Mouse (Mus musculus): ENCODE data around the gene Trim41. TPM values are rescaled to one million over a fixed set of nuclear protein-coding genes. Genes with fewer than 3 reads are reported as not detected.
"Not testable (repeated sequence)": the region's sequence is repeated elsewhere in the genome, so short reads cannot be mapped to it uniquely, and the experiment has no call there.

The Trim41 gene
- total RNA-seq, 2 experiments from 2014 or later, result 53.6 to 54.3 TPM

- no peak for DNase-seq
- intact Hi-C loops (cut with DNase I), result no loop called here
Measured at GRCm38 (mm10) chr11:48795221-48795620, 21.9 kb downstream of the Trim41 start.

- intact Hi-C loops (cut with DNase I), result loop anchor here (5.0 kb wide), 1 partner anchor 314 kb away; no protein-coding TSS in a partner anchor
Measured at GRCm38 (mm10) chr11:48793184-48793583, 24.0 kb downstream of the Trim41 start.

DNA sequence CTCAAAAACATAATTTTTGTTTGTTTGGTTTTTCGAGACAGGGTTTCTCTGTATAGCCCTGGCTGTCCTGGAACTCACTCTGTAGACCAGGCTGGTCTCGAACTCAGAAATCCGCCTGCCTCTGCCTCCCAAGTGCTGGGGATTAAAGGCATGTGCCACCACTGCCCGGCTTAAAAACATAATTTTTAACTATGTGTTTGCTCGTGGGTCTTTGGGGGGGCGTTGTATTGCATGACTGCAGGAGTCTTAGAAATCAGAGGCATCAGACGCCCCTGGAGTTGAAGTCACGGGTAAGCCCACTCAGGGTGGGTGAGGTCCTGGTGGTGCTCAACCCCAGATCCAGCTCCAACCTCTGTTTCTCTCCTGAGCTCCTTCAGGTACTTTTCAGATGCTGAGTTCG is 25.3 kb downstream of the Trim41 start:
- DNase-seq, result not testable (repeated sequence)
- intact Hi-C loops (cut with DNase I), result loop anchor here (2.0 to 5.0 kb wide), 2 partner anchors 67 to 315 kb away; no protein-coding TSS in a partner anchor

More at GRCm38 (mm10) chr11:48793184-48793583, 24.0 kb downstream of the Trim41 start:
- DNase-seq, result no peak

GRCm38 (mm10) chr11:48790946-48791345 is 26.2 kb downstream of the Trim41 start:
- intact Hi-C loops (cut with DNase I), result loop anchor here (2.0 to 5.0 kb wide), 2 partner anchors 68 to 316 kb away; no protein-coding TSS in a partner anchor
- no peak for DNase-seq

GRCm38 (mm10) chr11:48789973-48790823 is 27.0 kb downstream of the Trim41 start:
- DNase-seq, result peak; percentile 86
- intact Hi-C loops (cut with DNase I), result loop anchor here (2.0 to 5.0 kb wide), 2 partner anchors 69 to 317 kb away; no protein-coding TSS in a partner anchor

- intact Hi-C loops (cut with DNase I), result no loop called here
- DNase-seq, result no peak
Measured at GRCm38 (mm10) chr11:48789215-48789614, 27.9 kb downstream of the Trim41 start.

- intact Hi-C loops (cut with DNase I), result no loop called here
- DNase-seq, result peak; percentile 82
Measured at GRCm38 (mm10) chr11:48788311-48789089, 28.7 kb downstream of the Trim41 start.

- intact Hi-C loops (cut with DNase I), result no loop called here
- DNase-seq, result peak; percentile 31
Measured at GRCm38 (mm10) chr11:48787455-48788211, 29.5 kb downstream of the Trim41 start.

GRCm38 (mm10) chr11:48782243-48782642 is 34.9 kb downstream of the Trim41 start:
- no peak for DNase-seq
- intact Hi-C loops (cut with DNase I), result no loop called here

DNA sequence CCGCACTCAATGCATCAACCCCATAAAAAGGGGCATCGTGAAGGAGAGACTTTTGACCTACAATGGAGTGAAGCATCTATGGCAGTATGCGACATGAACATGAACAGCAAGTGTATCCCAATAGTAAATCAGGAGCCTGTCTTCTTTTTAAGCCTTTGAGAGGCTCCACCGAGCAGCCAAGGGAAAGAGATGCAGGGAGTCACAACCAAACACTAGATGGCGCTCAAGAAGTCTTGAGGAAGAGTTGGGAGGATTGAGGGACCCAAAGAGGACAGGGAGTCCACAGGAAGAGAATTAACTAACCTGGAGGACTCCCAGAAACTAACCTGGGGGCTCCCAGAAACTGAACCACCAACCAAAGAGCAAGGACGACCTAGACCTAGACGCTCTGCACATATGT is 37.7 kb downstream of the Trim41 start:
- peak; percentile 19 for DNase-seq
- intact Hi-C loops (cut with DNase I), result loop anchor here (10.0 kb wide), 2 partner anchors 1855 to 1935 kb away; no protein-coding TSS in a partner anchor

DNA sequence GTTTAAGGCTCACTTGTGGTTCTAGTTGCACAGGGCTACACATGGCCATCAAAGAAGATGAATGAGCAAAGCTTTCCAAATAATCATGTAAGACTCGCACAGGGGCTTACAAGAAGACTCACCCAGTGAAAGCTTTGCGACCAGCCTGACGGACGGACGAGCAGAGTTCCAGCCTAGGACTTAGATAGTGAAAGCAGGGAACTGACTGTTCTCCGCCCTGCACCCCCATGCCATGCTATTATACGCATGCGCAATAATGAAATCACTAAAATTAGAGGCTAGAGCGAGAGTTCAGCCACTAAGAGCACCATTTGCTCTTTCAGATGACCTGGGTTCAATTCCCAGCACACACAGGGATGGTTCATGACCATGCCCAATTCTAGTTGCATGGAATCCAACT is 39.9 kb downstream of the Trim41 start:
- no peak for DNase-seq
- intact Hi-C loops (cut with DNase I), result loop anchor here (10.0 kb wide), 2 partner anchors 1853 to 1933 kb away; no protein-coding TSS in a partner anchor

GRCm38 (mm10) chr11:48776664-48777063 is 40.5 kb downstream of the Trim41 start:
- intact Hi-C loops (cut with DNase I), result loop anchor here (10.0 kb wide), 2 partner anchors 1852 to 1932 kb away; no protein-coding TSS in a partner anchor

DNA sequence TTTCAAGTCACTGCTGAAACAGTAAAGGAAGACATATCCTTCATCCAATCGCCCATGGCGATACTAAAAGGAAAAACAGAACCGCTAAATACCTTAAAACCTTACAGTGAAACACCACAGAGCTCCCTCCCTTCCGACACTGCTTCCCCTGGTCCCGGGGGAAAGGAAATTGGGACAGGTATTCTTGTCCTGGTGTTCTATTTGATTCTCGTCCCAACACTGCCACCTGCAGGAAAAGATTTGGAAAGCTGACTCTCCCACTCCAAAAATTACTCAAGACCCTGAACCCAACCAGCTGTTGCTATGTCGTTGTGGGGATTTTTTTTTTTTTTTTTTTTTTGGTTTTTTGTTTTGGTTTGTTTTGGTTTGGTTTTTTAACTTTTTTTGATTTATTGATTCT is 41.7 kb downstream of the Trim41 start:
- DNase-seq, result peak; percentile 63
- intact Hi-C loops (cut with DNase I), result loop anchor here (10.0 kb wide), 2 partner anchors 1851 to 1931 kb away; no protein-coding TSS in a partner anchor

More at GRCm38 (mm10) chr11:48776664-48777063, 40.5 kb downstream of the Trim41 start:
- no peak for DNase-seq

GRCm38 (mm10) chr11:48774443-48775298 is 42.5 kb downstream of the Trim41 start:
- intact Hi-C loops (cut with DNase I), result loop anchor here (5.0 to 10.0 kb wide), 3 partner anchors 597 to 1930 kb away; no protein-coding TSS in a partner anchor
- peak; percentile 43 for DNase-seq

DNA sequence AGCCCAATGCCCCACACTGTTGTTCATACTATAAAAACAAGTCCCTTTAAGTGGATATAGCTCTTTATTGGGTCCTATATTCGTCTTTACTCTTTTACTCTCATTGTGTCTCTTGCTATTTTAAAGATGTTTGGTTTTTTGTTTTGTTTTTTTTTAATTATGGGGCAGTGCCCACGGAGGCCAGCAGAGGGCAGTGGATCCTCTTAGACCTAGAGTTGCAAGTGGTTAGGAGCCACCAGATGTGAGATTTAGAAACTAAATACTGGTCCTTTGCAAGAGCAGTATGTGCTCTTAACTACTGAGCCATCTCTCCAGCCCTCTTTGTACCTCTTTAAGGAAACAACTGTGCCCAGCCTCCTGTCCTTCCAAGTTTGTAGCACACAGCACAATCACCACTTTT is 45.5 kb downstream of the Trim41 start:
- no peak for DNase-seq
- intact Hi-C loops (cut with DNase I), result loop anchor here (5.0 to 10.0 kb wide), 3 partner anchors 594 to 1927 kb away; no protein-coding TSS in a partner anchor

DNA sequence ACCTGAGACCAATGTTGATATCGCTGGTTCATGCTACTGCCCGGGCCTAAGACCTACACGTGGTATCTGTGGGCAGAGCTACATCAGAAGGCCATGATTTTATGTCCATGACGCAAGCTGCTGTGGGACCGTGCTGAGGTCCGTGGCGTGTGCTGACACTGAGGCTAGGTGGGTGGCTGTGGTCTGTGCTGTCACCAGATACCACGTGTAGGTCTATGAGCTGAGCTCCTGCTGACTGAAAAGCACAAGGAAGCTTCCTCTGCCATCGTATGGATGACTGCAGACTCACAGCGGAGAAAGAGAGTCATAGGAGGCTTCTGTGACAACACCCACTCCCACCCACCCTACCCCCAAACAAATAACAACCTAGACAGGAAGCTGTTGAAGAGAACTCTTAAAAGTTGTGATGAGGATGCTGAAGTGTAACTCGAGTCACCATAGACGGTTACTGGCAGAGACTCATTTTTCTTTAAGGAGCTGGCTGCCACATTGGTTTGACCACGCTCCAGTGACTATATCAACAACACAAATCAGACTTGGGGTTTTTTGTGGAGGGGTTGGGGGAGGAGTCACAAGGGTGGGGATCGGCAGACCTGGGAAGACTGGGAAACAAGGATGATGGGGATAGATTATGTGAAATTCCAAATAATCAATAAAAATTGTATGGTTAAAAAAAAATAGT is 49.8 kb downstream of the Trim41 start:
- intact Hi-C loops (cut with DNase I), result no loop called here
- no peak for DNase-seq

DNA sequence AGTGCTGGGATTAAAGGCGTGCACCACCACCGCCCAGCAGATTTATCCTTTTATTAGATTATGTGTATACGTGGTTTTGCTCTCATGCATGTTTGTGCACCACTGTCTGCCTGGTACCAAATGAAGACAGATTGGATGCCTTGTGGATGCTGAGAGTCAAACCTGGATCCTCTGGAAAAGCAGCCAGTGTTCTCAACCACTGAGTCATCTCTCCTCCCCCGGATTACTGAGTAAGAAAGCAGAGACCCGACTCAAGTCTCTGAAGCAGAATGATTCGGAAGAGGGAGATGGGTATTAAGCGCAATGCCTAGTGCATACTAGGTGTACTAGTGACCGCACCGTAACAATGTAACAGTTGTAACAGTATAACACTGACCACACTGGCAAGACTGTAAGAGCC is 53.0 kb downstream of the Trim41 start:
- intact Hi-C loops (cut with DNase I), result no loop called here
- no peak for DNase-seq

GRCm38 (mm10) chr11:48759021-48759420 is 58.1 kb downstream of the Trim41 start:
- intact Hi-C loops (cut with DNase I), result no loop called here
- no peak for DNase-seq

Data from left cerebral cortex, postnatal 4 days (tissue).